Mouse (Mus musculus): ENCODE results near the gene Mfsd10.

Mfsd10 gene

GRCm38 (mm10) chr5:34636481-34637287 lies at the start of gene Mfsd10:
Gene Mfsd10, minus strand, starts transcription at chr5:34637212.
- peak; percentile 90 for DNase-seq (ENCODE audit: low read depth, low spot score)

- peak; percentile 47 for DNase-seq (ENCODE audit: low read depth, low spot score)
These were observed 33.3 kb upstream of the Mfsd10 start for GRCm38 (mm10) chr5:34670280-34670679.

- peak; percentile 30 for DNase-seq (ENCODE audit: low read depth, low spot score)
These were observed 32.5 kb upstream of the Mfsd10 start for GRCm38 (mm10) chr5:34669493-34669892.

GRCm38 (mm10) chr5:34663231-34663630 lies 26.2 kb upstream of the Mfsd10 start:
- DNase-seq (ENCODE audit: low read depth, low spot score), result peak; percentile 83

GRCm38 (mm10) chr5:34661909-34662308 lies 24.9 kb upstream of the Mfsd10 start:
- no peak for DNase-seq (ENCODE audit: low read depth, low spot score)

GRCm38 (mm10) chr5:34660591-34661130 lies 23.6 kb upstream of the Mfsd10 start:
- no peak for DNase-seq (ENCODE audit: low read depth, low spot score)

GRCm38 (mm10) chr5:34659686-34660590 lies 22.9 kb upstream of the Mfsd10 start, which contains the start of the genes Nop14 and Grk4:
Gene Nop14, minus strand, starts transcription at chr5:34660148.
Gene Grk4, plus strand, starts transcription at chr5:34660379.
- DNase-seq (ENCODE audit: low read depth, low spot score), result peak; percentile 100

GRCm38 (mm10) chr5:34657556-34657955 lies 20.5 kb upstream of the Mfsd10 start:
- DNase-seq (ENCODE audit: low read depth, low spot score), result no peak

- DNase-seq (ENCODE audit: low read depth, low spot score), result no peak
These were observed 17.9 kb upstream of the Mfsd10 start for GRCm38 (mm10) chr5:34654881-34655280.

GRCm38 (mm10) chr5:34652961-34653360 lies 15.9 kb upstream of the Mfsd10 start:
- DNase-seq (ENCODE audit: low read depth, low spot score), result no peak

- DNase-seq (ENCODE audit: low read depth, low spot score), result peak; percentile 83
These were observed 10.6 kb upstream of the Mfsd10 start for GRCm38 (mm10) chr5:34647581-34647980.

GRCm38 (mm10) chr5:34642932-34643331 lies 5.9 kb upstream of the Mfsd10 start:
- peak; percentile 78 for DNase-seq (ENCODE audit: low read depth, low spot score)

- no peak for DNase-seq (ENCODE audit: low read depth, low spot score)
These were observed 5.0 kb upstream of the Mfsd10 start for GRCm38 (mm10) chr5:34641991-34642390.

GRCm38 (mm10) chr5:34637591-34638156 lies 662 bp upstream of the Mfsd10 start:
- DNase-seq (ENCODE audit: low read depth, low spot score), result peak; percentile 14

GRCm38 (mm10) chr5:34635665-34636192 lies 1.3 kb downstream of the Mfsd10 start:
- DNase-seq (ENCODE audit: low read depth, low spot score), result peak; percentile 31

GRCm38 (mm10) chr5:34634746-34635400 lies 2.1 kb downstream of the Mfsd10 start:
- DNase-seq (ENCODE audit: low read depth, low spot score), result no peak

- DNase-seq (ENCODE audit: low read depth, low spot score), result peak; percentile 23
These were observed 3.4 kb downstream of the Mfsd10 start for GRCm38 (mm10) chr5:34633641-34634040.

GRCm38 (mm10) chr5:34632996-34633395 lies 4.0 kb downstream of the Mfsd10 start:
- no peak for DNase-seq (ENCODE audit: low read depth, low spot score)

GRCm38 (mm10) chr5:34609966-34610365 lies 27.0 kb downstream of the Mfsd10 start:
- DNase-seq (ENCODE audit: low read depth, low spot score), result no peak

GRCm38 (mm10) chr5:34608226-34608625 lies 28.8 kb downstream of the Mfsd10 start:
- no peak for DNase-seq (ENCODE audit: low read depth, low spot score)

All from 3T3-L1 (cell line).